Mouse (Mus musculus): ENCODE measurements at regions not wholly inside any gene's neighbourhood (a gene's known extent, or its start where the extent isn't known, plus 50 kb on each side); places are given as distances from the start of the nearest gene placed in this dataset.

GRCm38 (mm10) chr16:29950791-29951190, 113.4 kb upstream of the Hes1 start:
- TF ChIP-seq CTCF (IDR thresholded peaks at IDR 0.05; ENCODE audit: borderline replicate concordance, extremely low read depth, insufficient read depth, insufficient read length) = no peak
- no peak for TF ChIP-seq POLR2A (IDR thresholded peaks at IDR 0.05; ENCODE audit: borderline replicate concordance, extremely low read depth, insufficient read depth, insufficient read length, poor library complexity, severe bottlenecking)

Measured in brain, embryonic 14.5 days (tissue).